Mouse (Mus musculus): ENCODE data around the gene Gpr161.

DNA sequence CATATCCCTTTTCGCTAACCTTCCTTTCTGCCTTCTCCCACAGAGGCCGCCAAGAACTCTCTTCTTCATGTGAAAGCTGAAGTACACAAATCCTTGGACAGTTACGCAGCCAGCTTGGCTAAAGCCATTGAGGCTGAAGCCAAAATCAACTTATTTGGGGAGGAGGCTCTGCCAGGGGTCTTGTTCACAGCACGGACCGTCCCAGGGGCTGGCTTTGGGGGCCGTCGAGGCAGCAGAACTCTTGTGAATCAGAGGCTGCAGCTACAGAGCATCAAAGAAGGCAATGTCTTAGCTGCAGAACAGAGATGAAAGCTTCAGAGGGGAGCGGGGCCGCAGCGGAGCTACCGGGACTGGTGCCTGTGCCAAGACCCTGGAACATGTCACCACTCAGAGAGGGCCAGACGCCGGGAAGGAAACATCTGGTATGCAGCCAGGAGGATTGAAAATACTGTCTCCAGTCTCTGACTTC, 25.8 kb downstream of the Gpr161 start:
- TF ChIP-seq CTCF (IDR thresholded peaks at IDR 0.05; ENCODE audit: low read depth, low read length) (no peak), GATA1 (IDR thresholded peaks at IDR 0.05; ENCODE audit: borderline replicate concordance, low read length) (no peak), TAL1 (conservative IDR thresholded peaks at IDR 0.05; ENCODE audit: low read depth, low read length) (no peak)

Measured in G1E (cell line).